Mouse (Mus musculus): ENCODE data around the gene Cetn4. TPM values are rescaled to one million over a fixed set of nuclear protein-coding genes. Genes with fewer than 3 reads are reported as not detected.
A peak's percentile ranks its signal among the peaks of the same experiment; 100 is the strongest.

Cetn4 gene
- total and polyA plus RNA-seq, 2 experiments from 2014 or later: 1.9 to 4.0 TPM

- Histone ChIP-seq H3K27me3 (ENCODE audit: insufficient read depth, low read length) (no peaks in the 10 kb centered on the region), H3K4me3 (ENCODE audit: low read depth, low read length) (no peak overlapping the region), H3K36me3 (ENCODE audit: insufficient read depth, low read length) (no peaks in the 10 kb centered on the region), H3K4me1 (ENCODE audit: insufficient read depth, low read length) (no peaks in the 10 kb centered on the region), H3K4me2 (ENCODE audit: low read depth, low read length, poor library complexity, severe bottlenecking) (no peak overlapping the region), H3K27ac (ENCODE audit: low read depth, low read length) (no peak overlapping the region), H3K9me3 (ENCODE audit: low read length) (no peaks in the 10 kb centered on the region), H3K9ac (replicated peaks; ENCODE audit: low read length, poor library complexity, severe bottlenecking) (no peak overlapping the region)
- WGBS: 88% methylated on average over 1 of the region's 1 CpGs
- DNase-seq (ENCODE audit: low spot score) (no peak), ATAC-seq (ENCODE audit: low FRiP score) (no peak)
- TF ChIP-seq CTCF (IDR thresholded peaks at IDR 0.05): no peak
Measured at GRCm38 (mm10) chr3:37329963-37330362, 17.5 kb upstream of the Cetn4 start.

DNA sequence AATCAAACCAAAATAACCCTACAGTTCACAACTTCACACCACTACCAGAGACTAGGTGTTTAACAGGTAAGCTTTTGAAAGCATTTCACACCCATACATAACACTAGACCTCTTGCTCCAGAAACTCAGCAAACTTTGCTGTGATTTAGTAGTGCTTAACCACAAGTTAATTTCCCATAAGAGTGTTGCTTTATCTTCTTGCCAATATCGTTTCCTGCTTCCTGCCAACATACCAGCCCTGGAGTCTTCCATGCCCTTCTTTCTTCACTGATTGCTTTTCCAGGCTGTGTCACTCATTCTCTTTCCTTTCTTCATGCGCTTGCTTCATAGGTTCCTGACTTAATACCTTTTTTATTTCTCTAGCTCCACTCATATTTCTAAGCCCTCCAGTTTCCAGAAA, 16.0 kb upstream of the Cetn4 start:
- Histone ChIP-seq H3K9ac (replicated peaks; ENCODE audit: low read length, poor library complexity, severe bottlenecking) (no peak overlapping the region), H3K36me3 (ENCODE audit: insufficient read depth, low read length) (no peaks in the 10 kb centered on the region), H3K4me2 (ENCODE audit: low read depth, low read length, poor library complexity, severe bottlenecking) (no peak overlapping the region), H3K27me3 (ENCODE audit: insufficient read depth, low read length) (no peaks in the 10 kb centered on the region), H3K4me1 (ENCODE audit: insufficient read depth, low read length) (no peaks in the 10 kb centered on the region), H3K9me3 (ENCODE audit: low read length) (no peaks in the 10 kb centered on the region), H3K27ac (ENCODE audit: low read depth, low read length) (no peak overlapping the region), H3K4me3 (ENCODE audit: low read depth, low read length) (no peak overlapping the region)
- 88% methylated on average over 2 of the region's 2 CpGs for WGBS
- no peak for TF ChIP-seq CTCF (IDR thresholded peaks at IDR 0.05)
- ATAC-seq (ENCODE audit: low FRiP score) (no peak), DNase-seq (ENCODE audit: low spot score) (no peak)

GRCm38 (mm10) chr3:37326627-37327026, 14.1 kb upstream of the Cetn4 start:
- Histone ChIP-seq H3K4me1 (ENCODE audit: insufficient read depth, low read length) (no peaks in the 10 kb centered on the region), H3K36me3 (ENCODE audit: insufficient read depth, low read length) (no peaks in the 10 kb centered on the region), H3K4me2 (ENCODE audit: low read depth, low read length, poor library complexity, severe bottlenecking) (no peak overlapping the region), H3K9ac (replicated peaks; ENCODE audit: low read length, poor library complexity, severe bottlenecking) (no peak overlapping the region), H3K27ac (ENCODE audit: low read depth, low read length) (no peak overlapping the region), H3K9me3 (ENCODE audit: low read length) (no peaks in the 10 kb centered on the region), H3K4me3 (ENCODE audit: low read depth, low read length) (no peak overlapping the region), H3K27me3 (ENCODE audit: insufficient read depth, low read length) (no peaks in the 10 kb centered on the region)
- TF ChIP-seq CTCF (IDR thresholded peaks at IDR 0.05): no peak
- 95% methylated on average over 3 of the region's 3 CpGs for WGBS
- DNase-seq (ENCODE audit: low spot score) (no peak), ATAC-seq (ENCODE audit: low FRiP score) (no peak)

DNA sequence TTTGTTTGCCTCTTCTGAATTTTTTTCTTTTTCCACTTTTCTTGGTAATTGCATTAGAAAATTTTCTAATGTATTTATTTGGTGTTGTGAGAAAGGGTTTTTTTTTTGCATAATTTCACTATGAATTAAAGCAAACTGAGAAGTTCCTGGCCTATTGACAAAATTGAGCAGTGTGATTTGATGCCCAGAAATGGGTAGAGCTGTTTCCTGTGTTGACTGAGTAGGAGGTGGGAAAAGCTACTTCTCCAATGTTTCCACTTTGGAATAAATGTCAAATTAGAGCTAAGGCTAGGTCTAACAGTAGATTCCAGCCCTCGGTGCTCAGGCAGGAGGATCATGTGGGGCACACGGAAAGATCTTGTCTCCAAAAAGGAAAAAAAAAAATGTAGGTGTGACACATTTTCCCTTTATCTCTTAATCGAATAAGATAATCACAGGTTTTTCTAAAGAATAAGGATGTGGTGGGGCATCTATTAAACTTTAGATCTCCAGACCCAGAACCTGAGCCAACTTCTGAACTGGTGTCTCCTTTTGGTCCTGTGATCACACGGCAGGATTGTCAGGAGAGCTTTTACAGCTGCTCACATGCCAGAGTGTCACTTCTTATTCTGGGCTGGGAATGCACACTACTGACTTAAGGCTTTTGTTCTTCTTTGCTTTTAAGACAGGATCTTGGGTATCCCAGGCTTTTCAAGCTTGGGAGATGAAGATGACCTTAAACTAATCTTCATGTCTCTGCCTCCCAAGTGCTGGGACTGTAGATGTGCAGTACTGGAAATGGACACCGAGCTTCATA, 13.0 kb upstream of the Cetn4 start:
- 0 out of 2 replicates have a peak, but pooled peaks cover under 1% of the 10 kb centered on the region for H3K36me3 ChIP-seq (ENCODE audit: insufficient read depth, low read length)
- no peak overlapping the region for H3K4me2 ChIP-seq (ENCODE audit: low read depth, low read length, poor library complexity, severe bottlenecking)
- ATAC-seq (ENCODE audit: low FRiP score) (no peak), DNase-seq (ENCODE audit: low spot score) (no peak)
- no peak overlapping the region for H3K27ac ChIP-seq (ENCODE audit: low read depth, low read length)
- TF ChIP-seq CTCF (IDR thresholded peaks at IDR 0.05): no peak
- H3K9me3 ChIP-seq (ENCODE audit: low read length): no peaks in the 10 kb centered on the region
- WGBS: 91% methylated on average over 5 of the region's 5 CpGs
- no peaks in the 10 kb centered on the region for H3K27me3 ChIP-seq (ENCODE audit: insufficient read depth, low read length)
- no peaks in the 10 kb centered on the region for H3K4me1 ChIP-seq (ENCODE audit: insufficient read depth, low read length)
- no peak overlapping the region for H3K4me3 ChIP-seq (ENCODE audit: low read depth, low read length)
- H3K9ac ChIP-seq (replicated peaks; ENCODE audit: low read length, poor library complexity, severe bottlenecking): no peak overlapping the region

DNA sequence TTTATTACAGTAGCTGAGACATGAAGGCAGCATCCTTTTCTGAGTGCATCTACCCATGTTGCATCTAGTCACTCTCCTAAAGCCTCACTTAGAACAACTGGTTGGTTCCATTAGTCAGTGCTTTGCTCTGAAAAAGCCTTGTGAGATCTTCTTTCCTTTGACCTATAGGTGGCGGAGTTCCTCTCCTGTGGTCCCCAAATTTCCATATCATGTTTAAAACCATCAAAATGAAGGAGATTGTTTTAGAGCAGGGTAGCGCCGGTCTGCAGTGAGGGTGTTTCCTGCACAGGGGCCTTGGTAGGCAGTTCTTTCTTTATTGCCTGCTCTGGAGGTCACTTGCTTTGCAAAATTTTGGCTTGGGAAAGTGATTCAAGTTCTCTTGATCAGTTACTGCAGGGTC, 11.8 kb upstream of the Cetn4 start:
- DNase-seq (ENCODE audit: low spot score): peak; percentile 44
- 52% methylated on average over 3 of the region's 3 CpGs for WGBS
- Histone ChIP-seq H3K9ac (replicated peaks; ENCODE audit: low read length, poor library complexity, severe bottlenecking) (no peak overlapping the region), H3K4me1 (ENCODE audit: insufficient read depth, low read length) (no peaks in the 10 kb centered on the region), H3K36me3 (ENCODE audit: insufficient read depth, low read length) (0 out of 2 replicates have a peak, but pooled peaks cover 7% of the 10 kb centered on the region), H3K27me3 (ENCODE audit: insufficient read depth, low read length) (no peaks in the 10 kb centered on the region), H3K27ac (ENCODE audit: low read depth, low read length) (no peak overlapping the region), H3K4me2 (ENCODE audit: low read depth, low read length, poor library complexity, severe bottlenecking) (no peak overlapping the region), H3K4me3 (ENCODE audit: low read depth, low read length) (no peak overlapping the region), H3K9me3 (ENCODE audit: low read length) (no peaks in the 10 kb centered on the region)
- no peak for ATAC-seq (ENCODE audit: low FRiP score)
- TF ChIP-seq CTCF (IDR thresholded peaks at IDR 0.05): peak; percentile 70

- H3K27me3 ChIP-seq (ENCODE audit: insufficient read depth, low read length): no peaks in the 10 kb centered on the region
- no peak for TF ChIP-seq CTCF (IDR thresholded peaks at IDR 0.05)
- ATAC-seq (ENCODE audit: low FRiP score) (no peak), DNase-seq (ENCODE audit: low spot score) (no peak)
- 0 out of 2 replicates have a peak, but pooled peaks cover 4% of the 10 kb centered on the region for H3K4me1 ChIP-seq (ENCODE audit: insufficient read depth, low read length)
- H3K9me3 ChIP-seq (ENCODE audit: low read length): no peaks in the 10 kb centered on the region
- no peak overlapping the region for H3K4me2 ChIP-seq (ENCODE audit: low read depth, low read length, poor library complexity, severe bottlenecking)
- no peak overlapping the region for H3K9ac ChIP-seq (replicated peaks; ENCODE audit: low read length, poor library complexity, severe bottlenecking)
- WGBS: 98% methylated on average over 1 of the region's 1 CpGs
- H3K36me3 ChIP-seq (ENCODE audit: insufficient read depth, low read length): 0 out of 2 replicates have a peak, but pooled peaks cover 7% of the 10 kb centered on the region
- no peak overlapping the region for H3K4me3 ChIP-seq (ENCODE audit: low read depth, low read length)
- H3K27ac ChIP-seq (ENCODE audit: low read depth, low read length): no peak overlapping the region
Measured at GRCm38 (mm10) chr3:37316233-37316632, 3.7 kb upstream of the Cetn4 start.
